Mouse (Mus musculus): ENCODE data around the gene Rhbdf1. TPM values are rescaled to one million over a fixed set of nuclear protein-coding genes. Genes with fewer than 3 reads are reported as not detected.

The Rhbdf1 gene
- polyA plus RNA-seq, 1 experiment: 39.7 TPM

DNA sequence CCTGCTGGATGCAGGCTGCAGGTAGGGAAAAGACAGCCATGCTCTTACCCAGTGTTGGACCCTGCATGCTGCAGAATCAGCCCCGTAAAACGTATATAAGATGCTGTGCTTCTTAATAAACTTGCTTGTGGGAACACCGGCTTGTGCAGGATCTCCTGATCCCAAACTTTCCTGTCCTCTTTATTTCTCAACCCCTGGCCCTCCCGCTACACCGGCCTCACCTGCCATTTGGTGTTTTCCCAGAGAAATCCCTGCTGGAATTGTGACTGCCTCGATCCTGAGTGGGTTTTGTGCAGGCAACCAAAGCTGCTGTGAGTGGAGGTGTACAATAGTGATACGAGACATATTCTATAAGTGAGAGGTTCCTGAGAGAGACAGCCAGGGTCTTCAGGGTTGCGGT, 37.6 kb downstream of the Rhbdf1 start:
- no peak for DNase-seq (ENCODE audit: low read depth)
- no peak for TF ChIP-seq CTCF (IDR thresholded peaks at IDR 0.05; ENCODE audit: borderline replicate concordance, extremely low read depth, insufficient read depth, insufficient read length)
- no peak for TF ChIP-seq POLR2A (IDR thresholded peaks at IDR 0.05; ENCODE audit: borderline replicate concordance, extremely low read depth, insufficient read depth, insufficient read length, poor library complexity, severe bottlenecking)

DNA sequence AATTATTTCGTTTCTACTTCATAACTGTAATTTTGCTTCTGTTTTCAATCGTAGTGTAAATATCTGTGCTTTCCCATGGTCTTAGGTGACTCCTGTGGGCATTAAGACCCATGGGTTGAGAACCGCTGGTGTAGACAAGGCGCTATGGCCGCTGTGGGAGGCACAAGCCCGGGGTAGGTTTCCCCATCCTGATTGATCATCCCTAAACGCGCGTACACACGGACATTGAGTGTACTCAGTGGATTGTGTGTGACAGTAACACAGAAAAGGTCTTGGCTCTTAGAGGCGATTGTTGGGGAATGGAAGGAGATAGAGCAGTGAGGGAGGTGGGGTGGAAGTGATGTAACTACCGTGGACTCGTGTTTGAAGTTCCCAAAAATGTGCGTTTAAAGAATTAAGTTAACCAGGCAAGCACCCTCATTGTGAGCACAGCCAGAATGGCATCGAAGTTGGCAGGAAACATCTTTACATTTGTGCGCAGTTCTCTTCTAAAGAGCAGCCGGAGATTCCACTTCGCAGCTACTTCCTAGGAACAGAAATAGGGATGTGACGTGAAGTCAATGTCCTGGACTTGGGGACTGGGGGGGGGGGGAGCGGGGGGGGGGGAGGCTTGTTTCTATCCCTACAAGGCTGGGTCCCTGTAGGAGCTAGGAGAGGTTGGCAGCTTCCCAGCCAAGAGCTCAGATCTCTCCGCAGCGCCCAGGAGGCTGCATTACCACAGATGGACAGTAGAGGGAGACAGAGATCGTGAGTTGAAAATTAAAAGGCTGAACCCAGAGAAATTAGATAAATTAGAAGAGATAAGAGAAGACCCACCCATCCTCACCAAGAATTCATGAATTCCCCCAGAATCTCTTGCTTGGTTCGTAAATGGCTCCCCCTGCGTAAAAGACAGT, 39.9 kb downstream of the Rhbdf1 start:
- peak; percentile 89 for DNase-seq (ENCODE audit: low read depth)
- TF ChIP-seq CTCF (IDR thresholded peaks at IDR 0.05; ENCODE audit: borderline replicate concordance, extremely low read depth, insufficient read depth, insufficient read length) (peak; percentile 96), POLR2A (IDR thresholded peaks at IDR 0.05; ENCODE audit: borderline replicate concordance, extremely low read depth, insufficient read depth, insufficient read length, poor library complexity, severe bottlenecking) (no peak)

DNA sequence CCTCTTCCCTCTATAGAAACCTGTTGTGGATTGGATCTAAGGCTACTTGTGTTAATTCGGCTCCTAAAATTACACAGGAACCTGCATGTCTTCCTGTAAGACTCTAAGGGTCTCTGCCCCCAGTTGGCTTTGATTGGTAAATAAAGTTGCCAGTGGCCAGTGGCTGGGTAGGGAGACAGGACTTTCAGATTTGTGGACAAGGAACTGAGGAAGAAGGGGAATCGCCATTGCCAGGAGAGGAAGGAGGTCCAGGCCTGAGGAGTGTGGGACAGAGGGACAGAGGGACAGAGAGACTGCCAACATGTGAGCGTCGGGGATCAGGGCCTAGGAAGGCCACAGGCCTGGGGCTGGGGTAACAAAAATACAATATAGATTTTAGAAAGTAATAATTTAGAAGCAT, 40.9 kb downstream of the Rhbdf1 start:
- DNase-seq (ENCODE audit: low read depth): no peak
- TF ChIP-seq POLR2A (IDR thresholded peaks at IDR 0.05; ENCODE audit: borderline replicate concordance, extremely low read depth, insufficient read depth, insufficient read length, poor library complexity, severe bottlenecking): no peak
- no peak for TF ChIP-seq CTCF (IDR thresholded peaks at IDR 0.05; ENCODE audit: borderline replicate concordance, extremely low read depth, insufficient read depth, insufficient read length)

DNA sequence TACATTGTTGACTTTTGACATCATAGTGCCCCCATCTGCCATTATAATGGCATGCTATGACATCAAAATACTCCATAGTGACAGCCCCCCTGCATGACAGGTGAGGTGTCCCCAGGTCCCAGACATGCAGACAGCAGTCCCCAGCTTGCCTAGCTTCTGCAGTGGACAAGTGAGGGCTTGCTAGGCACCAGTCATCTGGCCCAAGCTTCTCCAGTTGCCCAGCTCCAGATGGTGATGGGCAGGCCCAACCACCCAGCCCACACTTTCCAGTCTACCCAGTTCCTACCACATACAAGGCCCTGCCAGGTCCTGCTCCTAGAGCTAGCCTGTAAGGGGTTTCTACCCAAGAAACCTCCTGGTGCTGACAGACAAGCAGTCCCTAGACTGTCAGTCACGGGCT, 43.6 kb downstream of the Rhbdf1 start:
- DNase-seq (ENCODE audit: low read depth): no peak
- TF ChIP-seq CTCF (IDR thresholded peaks at IDR 0.05; ENCODE audit: borderline replicate concordance, extremely low read depth, insufficient read depth, insufficient read length): no peak
- TF ChIP-seq POLR2A (IDR thresholded peaks at IDR 0.05; ENCODE audit: borderline replicate concordance, extremely low read depth, insufficient read depth, insufficient read length, poor library complexity, severe bottlenecking): no peak

DNA sequence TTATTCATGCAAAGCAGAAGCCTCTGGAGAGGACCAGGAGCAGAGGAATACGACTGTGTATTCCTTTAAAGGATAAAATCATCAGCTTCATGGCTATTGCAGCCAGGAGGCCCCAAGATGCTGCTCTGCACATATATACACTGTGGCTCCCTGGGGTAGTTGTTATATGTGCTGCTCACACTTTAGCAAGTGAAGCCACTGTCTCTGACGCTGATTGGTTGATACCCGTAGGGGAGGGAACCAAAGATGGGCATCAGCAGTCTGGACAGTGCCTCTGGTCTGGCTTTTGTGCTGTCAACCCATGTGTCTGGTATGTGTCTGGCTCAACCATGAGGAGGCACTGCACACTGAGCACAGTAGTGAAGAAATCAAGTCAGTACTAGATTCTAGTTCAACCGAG, 55.4 kb downstream of the Rhbdf1 start:
- no peak for DNase-seq (ENCODE audit: low read depth)
- TF ChIP-seq CTCF (IDR thresholded peaks at IDR 0.05; ENCODE audit: borderline replicate concordance, extremely low read depth, insufficient read depth, insufficient read length): no peak
- no peak for TF ChIP-seq POLR2A (IDR thresholded peaks at IDR 0.05; ENCODE audit: borderline replicate concordance, extremely low read depth, insufficient read depth, insufficient read length, poor library complexity, severe bottlenecking)

DNA sequence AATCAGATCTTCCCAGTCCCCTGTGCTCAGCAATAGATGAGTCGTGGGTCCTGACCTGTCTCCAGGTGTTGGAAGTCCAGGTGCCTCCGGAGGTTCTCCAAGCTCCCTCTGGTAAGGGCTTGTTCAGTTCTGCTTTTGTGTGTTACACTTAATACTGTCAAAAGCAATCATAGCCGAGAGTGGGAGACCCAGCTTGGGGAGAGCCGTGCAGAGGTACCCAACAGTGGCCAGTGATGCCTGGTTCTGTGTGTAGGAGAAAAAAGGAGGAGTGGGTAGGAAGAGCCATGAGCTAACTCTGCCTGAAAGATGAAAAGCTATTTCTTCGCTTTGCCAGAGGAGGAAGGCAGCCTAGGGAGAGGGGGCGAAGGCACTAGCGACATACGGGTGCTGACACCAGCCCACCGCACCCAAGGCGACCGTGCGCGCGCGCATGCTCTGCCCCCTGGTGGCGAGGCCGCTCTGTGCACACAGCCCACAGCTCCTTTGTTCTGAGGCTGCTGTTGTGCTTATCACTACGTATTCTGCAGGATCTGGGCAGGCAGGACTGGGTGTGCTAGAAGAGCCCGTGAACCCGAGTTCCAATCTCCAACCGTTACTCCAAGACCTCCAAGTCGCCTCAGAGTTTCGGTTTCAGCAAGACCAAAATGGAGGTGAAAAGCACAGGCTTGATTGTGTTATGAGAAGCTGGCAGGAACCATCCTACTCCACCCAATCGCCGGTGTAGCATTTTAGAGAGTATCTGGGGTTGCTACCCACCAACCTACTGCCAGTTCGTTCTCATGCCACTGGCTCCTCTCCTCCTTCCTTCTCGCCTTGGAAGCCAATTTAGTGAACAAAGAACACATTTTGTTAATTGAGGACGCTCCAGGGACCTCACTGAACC, 59.9 kb downstream of the Rhbdf1 start:
- peak; percentile 97 for DNase-seq (ENCODE audit: low read depth)
- TF ChIP-seq POLR2A (IDR thresholded peaks at IDR 0.05; ENCODE audit: borderline replicate concordance, extremely low read depth, insufficient read depth, insufficient read length, poor library complexity, severe bottlenecking) (peak; percentile 24; the same call in 1 of the 2 replicates), CTCF (IDR thresholded peaks at IDR 0.05; ENCODE audit: borderline replicate concordance, extremely low read depth, insufficient read depth, insufficient read length) (peak; percentile 97)

DNA sequence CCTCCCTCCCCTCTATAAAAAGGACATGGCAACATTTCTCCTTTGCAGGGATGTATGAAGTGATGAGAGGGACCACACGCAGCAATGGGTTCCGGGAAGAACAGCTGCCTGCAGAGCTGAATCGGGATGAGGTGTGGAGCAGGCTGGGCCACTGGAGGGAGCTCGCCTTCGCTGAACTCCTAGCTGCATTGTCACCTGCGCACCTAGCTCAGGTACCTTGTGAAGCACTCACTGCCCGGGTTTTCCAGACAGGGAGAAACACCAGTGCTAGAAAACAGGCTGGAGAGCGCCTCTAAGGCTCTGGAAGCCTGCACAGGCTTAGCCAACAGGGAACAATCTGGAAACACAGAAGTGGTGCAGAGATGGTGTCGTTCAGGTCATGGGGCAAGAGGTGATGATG, 60.6 kb downstream of the Rhbdf1 start:
- DNase-seq (ENCODE audit: low read depth): peak; percentile 85
- peak; percentile 67 for TF ChIP-seq CTCF (IDR thresholded peaks at IDR 0.05; ENCODE audit: borderline replicate concordance, extremely low read depth, insufficient read depth, insufficient read length)
- TF ChIP-seq POLR2A (IDR thresholded peaks at IDR 0.05; ENCODE audit: borderline replicate concordance, extremely low read depth, insufficient read depth, insufficient read length, poor library complexity, severe bottlenecking): no peak

DNA sequence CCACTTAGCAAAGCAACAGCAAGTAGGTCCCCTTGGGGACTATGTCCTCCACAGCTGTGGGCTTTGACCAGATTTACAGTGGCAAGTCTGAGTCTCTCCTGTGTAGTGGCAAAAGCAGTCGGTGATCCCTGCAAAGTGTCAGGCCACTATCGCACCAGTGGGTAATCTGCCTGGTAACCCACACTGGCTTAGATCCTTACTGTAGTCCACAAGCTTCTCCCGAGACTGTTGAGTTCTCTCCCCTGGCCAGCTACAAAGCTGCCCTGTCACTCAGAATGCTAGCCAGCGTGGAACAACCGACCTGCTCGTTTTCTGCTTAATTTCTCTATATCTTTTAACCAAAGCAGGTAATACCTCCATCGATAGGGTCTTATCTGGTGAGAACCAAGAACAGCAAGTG, 61.8 kb downstream of the Rhbdf1 start:
- TF ChIP-seq CTCF (IDR thresholded peaks at IDR 0.05; ENCODE audit: borderline replicate concordance, extremely low read depth, insufficient read depth, insufficient read length): no peak
- TF ChIP-seq POLR2A (IDR thresholded peaks at IDR 0.05; ENCODE audit: borderline replicate concordance, extremely low read depth, insufficient read depth, insufficient read length, poor library complexity, severe bottlenecking): no peak
- no peak for DNase-seq (ENCODE audit: low read depth)

Other genes starting within 250 kb of the Rhbdf1 start
- 951 and 982 TPM in 2 replicates for gene Nsg2, start 221.8 kb downstream of the Rhbdf1 start, polyA plus RNA-seq (2012; rRNA removed)
- gene Il9r, start 22.0 kb downstream of the Rhbdf1 start, polyA plus RNA-seq (2012; rRNA removed): 0.11 TPM in 1 of 2 replicates, not detected in the other
- 38.8 and 52.4 TPM in 2 replicates for gene Snrnp25, start 16.9 kb downstream of the Rhbdf1 start, polyA plus RNA-seq (2012; rRNA removed)
- gene Mpg, start 4.2 kb upstream of the Rhbdf1 start, polyA plus RNA-seq (2012; rRNA removed): 18.6 and 21.3 TPM in 2 replicates
- 84.0 and 116 TPM in 2 replicates for gene Nprl3, start 45.4 kb upstream of the Rhbdf1 start, polyA plus RNA-seq (2012; rRNA removed)
- gene Hba-x, start 54.1 kb upstream of the Rhbdf1 start, polyA plus RNA-seq (2012; rRNA removed): 38.9 and 65.3 TPM in 2 replicates
- gene Hba-a1, start 61.2 kb upstream of the Rhbdf1 start, polyA plus RNA-seq (2012; rRNA removed): 2,049 and 2,752 TPM in 2 replicates
- 1.4 and 2.4 TPM in 2 replicates for gene Hbq1b, start 64.7 kb upstream of the Rhbdf1 start, polyA plus RNA-seq (2012; rRNA removed)
- 4,753 and 6,821 TPM in 2 replicates for gene Hba-a2, start 74.2 kb upstream of the Rhbdf1 start, polyA plus RNA-seq (2012; rRNA removed)
- gene Hbq1a, start 77.8 kb upstream of the Rhbdf1 start, polyA plus RNA-seq (2012; rRNA removed): 1.2 TPM in 2 replicates
- 33.3 and 48.4 TPM in 2 replicates for gene Sh3pxd2b, start 125.5 kb upstream of the Rhbdf1 start, polyA plus RNA-seq (2012; rRNA removed)
- gene Ubtd2, start 233.1 kb upstream of the Rhbdf1 start, polyA plus RNA-seq (2012; rRNA removed): 60.6 and 70.7 TPM in 2 replicates

Measured in brain, embryonic 14.5 days (tissue).